Mouse (Mus musculus): ENCODE data around the gene Rasal1. TPM values are rescaled to one million over a fixed set of nuclear protein-coding genes. Genes with fewer than 3 reads are reported as not detected.
A peak's percentile ranks its signal among the peaks of the same experiment; 100 is the strongest.

The Rasal1 gene
- polyA plus RNA-seq, 1 experiment = 1.00 TPM

DNA sequence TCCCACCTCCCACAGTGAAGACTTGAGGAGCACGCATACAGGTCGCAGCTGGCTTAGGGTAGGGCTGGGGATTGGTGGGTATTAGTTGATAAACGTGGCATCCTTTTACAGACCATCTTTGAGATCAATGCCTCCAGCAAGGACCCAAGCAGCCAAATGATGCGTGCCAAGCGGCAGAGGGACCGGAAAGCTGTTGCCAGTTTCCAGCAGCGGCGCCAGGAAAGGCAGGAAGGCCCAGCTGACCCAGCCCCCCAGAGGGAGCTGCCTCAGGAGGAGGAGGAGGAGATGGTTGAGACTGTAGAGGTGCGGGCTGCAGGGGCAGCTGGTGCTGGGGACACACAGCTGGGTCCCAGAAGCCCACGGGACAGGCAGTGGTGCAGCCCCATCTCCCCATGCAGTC lies 24.2 kb upstream of the Rasal1 start:
- DNase-seq (ENCODE audit: low read depth) = no peak
- TF ChIP-seq POLR2A (IDR thresholded peaks at IDR 0.05; ENCODE audit: borderline replicate concordance, extremely low read depth, insufficient read depth, insufficient read length, poor library complexity, severe bottlenecking) (no peak), CTCF (IDR thresholded peaks at IDR 0.05; ENCODE audit: borderline replicate concordance, extremely low read depth, insufficient read depth, insufficient read length) (no peak)

DNA sequence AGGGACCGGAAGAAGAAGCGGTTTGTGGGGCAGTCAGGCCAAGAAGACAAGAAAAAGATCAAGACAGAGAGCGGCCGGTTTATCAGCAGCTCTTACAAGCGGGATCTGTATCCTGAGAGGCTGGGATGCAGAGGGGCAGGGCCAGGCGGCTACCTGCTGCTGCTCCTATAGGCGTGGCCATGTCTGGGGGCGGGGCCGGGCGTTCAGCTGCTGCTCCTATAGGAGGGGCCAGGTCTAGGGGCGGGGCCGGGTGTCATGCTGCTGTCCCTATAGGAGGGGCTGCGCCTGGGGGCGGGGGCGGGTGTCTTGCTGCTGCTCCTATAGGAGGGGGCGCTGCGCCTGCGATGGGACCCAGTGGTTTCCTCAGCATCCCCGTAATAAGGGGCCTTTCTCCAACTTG lies 22.2 kb upstream of the Rasal1 start:
- TF ChIP-seq CTCF (IDR thresholded peaks at IDR 0.05; ENCODE audit: borderline replicate concordance, extremely low read depth, insufficient read depth, insufficient read length) (no peak), POLR2A (IDR thresholded peaks at IDR 0.05; ENCODE audit: borderline replicate concordance, extremely low read depth, insufficient read depth, insufficient read length, poor library complexity, severe bottlenecking) (no peak)
- DNase-seq (ENCODE audit: low read depth) = peak; percentile 47

DNA sequence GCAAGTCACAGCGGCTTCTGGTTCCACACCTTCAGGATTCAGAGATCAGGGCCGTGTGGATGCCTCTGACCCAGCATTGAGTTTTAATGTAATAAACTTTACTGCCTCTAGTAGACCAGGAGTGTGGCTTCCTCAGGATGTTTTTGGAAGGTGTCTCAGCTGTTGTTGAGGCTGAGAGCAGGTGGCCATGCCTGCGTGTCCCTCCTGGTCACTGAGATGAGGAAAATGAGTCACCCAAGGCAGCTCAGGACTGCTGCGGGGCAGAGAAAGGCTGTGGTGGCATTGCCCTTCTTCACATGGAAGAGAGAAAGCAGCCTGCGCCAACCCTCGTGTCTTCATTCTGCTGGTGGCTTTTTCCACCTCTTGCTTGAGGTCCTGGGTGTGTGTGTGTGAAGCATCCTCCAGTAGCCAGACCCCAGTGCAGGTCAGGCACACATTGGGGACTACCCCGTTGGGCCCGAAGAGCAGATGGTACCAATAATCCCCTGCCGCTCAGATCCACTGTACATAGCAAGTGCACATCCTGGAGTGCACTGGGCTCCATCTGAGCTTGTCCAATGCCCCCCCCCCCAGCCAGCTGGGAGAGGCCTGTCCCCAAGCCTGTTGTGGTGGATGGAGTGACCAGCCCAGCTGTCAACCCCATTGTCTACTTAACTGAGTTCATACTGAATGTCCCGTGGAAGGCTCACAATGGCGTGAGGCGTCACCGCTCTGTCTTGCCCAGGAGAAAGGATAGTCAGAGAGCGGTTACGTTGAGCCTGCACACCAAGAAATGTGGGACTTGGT lies 20.9 kb upstream of the Rasal1 start:
- DNase-seq (ENCODE audit: low read depth) = no peak
- TF ChIP-seq POLR2A (IDR thresholded peaks at IDR 0.05; ENCODE audit: borderline replicate concordance, extremely low read depth, insufficient read depth, insufficient read length, poor library complexity, severe bottlenecking) (no peak), CTCF (IDR thresholded peaks at IDR 0.05; ENCODE audit: borderline replicate concordance, extremely low read depth, insufficient read depth, insufficient read length) (no peak)

DNA sequence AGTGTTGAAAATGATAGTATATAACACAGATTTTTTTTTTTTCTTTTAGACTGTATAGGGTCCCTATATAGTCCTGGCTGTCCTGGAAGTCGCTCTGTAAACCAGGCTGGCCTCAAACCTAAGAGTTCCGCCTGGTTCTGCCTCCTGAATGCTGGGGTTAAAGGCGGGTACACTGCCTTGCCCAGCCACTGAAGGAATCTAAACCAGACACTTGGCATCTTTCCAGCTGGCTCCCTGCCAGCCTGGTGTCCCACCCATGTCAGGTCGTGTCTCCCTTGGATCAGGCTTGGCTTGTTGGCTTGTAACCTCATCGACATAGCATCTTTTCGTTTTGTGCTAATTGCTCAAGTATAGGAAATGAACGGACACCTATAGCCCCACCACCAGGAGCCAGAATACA lies 20.0 kb upstream of the Rasal1 start:
- DNase-seq (ENCODE audit: low read depth) = peak; percentile 48
- no peak for TF ChIP-seq POLR2A (IDR thresholded peaks at IDR 0.05; ENCODE audit: borderline replicate concordance, extremely low read depth, insufficient read depth, insufficient read length, poor library complexity, severe bottlenecking)
- no peak for TF ChIP-seq CTCF (IDR thresholded peaks at IDR 0.05; ENCODE audit: borderline replicate concordance, extremely low read depth, insufficient read depth, insufficient read length)

DNA sequence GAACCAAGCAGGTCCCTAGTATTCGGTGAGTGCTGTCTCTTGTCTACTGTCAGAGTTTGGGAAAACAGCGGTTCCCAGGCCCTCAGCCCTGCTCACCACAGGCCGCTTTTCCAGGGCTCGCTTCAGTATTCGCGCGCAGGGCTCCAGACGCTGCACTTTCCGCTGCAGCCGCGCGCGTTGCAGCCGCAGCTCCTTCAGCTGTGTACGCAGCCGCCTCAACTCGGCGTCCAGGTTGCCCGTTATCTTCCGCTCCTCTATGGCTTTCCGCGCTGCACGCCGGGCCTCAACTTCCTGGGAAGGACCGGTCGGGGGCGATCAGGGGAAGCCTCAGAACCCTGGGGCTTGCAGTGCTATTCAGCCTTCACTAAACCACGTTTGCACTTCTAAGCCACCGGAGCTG lies 17.5 kb upstream of the Rasal1 start:
- DNase-seq (ENCODE audit: low read depth) = peak; percentile 42
- TF ChIP-seq CTCF (IDR thresholded peaks at IDR 0.05; ENCODE audit: borderline replicate concordance, extremely low read depth, insufficient read depth, insufficient read length) (no peak; the same call in 1 of the 2 replicates), POLR2A (IDR thresholded peaks at IDR 0.05; ENCODE audit: borderline replicate concordance, extremely low read depth, insufficient read depth, insufficient read length, poor library complexity, severe bottlenecking) (no peak)

DNA sequence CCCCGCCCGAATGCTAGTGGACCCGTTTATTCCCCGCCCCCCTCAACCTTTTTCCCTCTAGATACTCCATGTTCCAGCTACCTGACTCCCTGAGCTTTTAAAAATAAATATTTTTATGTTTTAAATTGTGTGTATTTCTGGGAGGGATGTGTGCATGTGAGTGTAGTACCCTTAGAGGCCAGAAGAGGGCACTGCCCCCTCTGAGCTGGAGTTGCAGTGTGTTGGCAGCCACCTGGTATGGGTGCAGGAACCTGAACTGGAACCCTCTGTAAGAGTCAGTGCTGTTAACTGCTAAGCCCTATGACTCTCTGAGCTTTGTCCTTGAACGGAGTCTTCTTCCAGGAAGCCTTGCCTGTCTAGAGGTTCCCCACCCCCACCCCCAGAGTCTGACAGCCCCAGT lies 16.7 kb upstream of the Rasal1 start:
- DNase-seq (ENCODE audit: low read depth) = no peak
- TF ChIP-seq CTCF (IDR thresholded peaks at IDR 0.05; ENCODE audit: borderline replicate concordance, extremely low read depth, insufficient read depth, insufficient read length) (peak; percentile 32; the same call in 1 of the 2 replicates), POLR2A (IDR thresholded peaks at IDR 0.05; ENCODE audit: borderline replicate concordance, extremely low read depth, insufficient read depth, insufficient read length, poor library complexity, severe bottlenecking) (no peak)

DNA sequence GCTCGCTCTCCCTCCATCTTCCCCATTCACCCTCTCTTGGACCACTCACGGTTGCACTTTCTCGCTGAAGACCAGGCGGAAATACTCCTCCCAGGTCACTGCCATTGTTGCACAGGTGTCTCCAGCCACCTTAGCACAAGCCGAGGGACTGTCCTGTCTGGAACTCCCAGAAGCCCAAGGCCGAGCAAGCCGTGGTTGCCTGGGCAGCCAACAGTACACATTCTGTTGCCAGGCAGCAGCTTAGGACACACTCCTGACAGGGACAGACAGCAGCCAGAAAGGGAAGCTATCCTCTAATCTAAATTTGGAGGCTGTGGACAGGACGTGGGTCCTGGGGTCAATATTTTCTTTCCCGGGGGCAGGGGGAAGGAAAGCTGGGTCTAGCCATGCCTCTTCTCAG lies 14.5 kb upstream of the Rasal1 start, which contains the start of gene Cfap73:
Gene Cfap73, minus strand, starts transcription at position 105 of the 400 bp plus-strand sequence.
- TF ChIP-seq CTCF (IDR thresholded peaks at IDR 0.05; ENCODE audit: borderline replicate concordance, extremely low read depth, insufficient read depth, insufficient read length) (no peak), POLR2A (IDR thresholded peaks at IDR 0.05; ENCODE audit: borderline replicate concordance, extremely low read depth, insufficient read depth, insufficient read length, poor library complexity, severe bottlenecking) (no peak)
- no peak for DNase-seq (ENCODE audit: low read depth)

DNA sequence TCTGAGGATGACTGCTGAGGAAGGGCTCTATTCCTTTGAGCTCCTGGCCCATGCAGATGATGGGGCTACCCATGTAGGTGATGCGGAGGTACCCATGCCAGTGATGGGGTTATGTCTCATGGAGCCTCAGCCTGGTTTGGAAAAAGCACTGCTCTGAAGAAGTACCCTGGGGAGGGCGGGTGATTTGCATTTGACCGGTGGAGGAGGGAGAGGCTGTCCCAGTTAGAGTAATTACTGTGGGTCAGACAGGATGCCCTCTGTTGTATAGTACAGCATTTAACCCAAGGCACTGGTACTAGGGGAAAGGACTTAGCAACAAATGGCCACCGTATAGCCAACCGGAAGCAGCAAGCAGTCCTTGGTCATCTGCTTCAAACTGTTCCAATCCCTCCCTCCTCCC lies 13.8 kb upstream of the Rasal1 start:
- DNase-seq (ENCODE audit: low read depth) = no peak
- TF ChIP-seq POLR2A (IDR thresholded peaks at IDR 0.05; ENCODE audit: borderline replicate concordance, extremely low read depth, insufficient read depth, insufficient read length, poor library complexity, severe bottlenecking) (no peak), CTCF (IDR thresholded peaks at IDR 0.05; ENCODE audit: borderline replicate concordance, extremely low read depth, insufficient read depth, insufficient read length) (no peak)

DNA sequence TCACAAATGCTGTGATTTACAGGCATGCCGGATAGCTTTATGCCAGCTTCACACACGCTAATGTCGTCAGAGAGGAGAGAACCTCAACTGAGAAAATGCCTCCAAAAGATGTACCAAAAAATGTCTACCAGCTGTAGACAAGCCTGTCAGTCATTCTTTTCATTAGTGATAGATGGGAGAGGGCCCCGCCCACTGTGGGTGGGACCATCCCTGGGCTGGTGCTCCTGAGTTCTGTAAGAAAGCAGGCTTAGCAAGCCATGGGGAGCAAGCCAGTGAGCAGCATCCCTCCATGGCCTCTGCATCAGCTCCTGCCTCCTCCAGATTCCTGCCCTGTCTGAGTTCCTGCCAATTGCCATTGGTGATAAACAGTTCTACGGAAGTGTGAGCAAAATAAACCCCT lies 13.0 kb upstream of the Rasal1 start:
- TF ChIP-seq CTCF (IDR thresholded peaks at IDR 0.05; ENCODE audit: borderline replicate concordance, extremely low read depth, insufficient read depth, insufficient read length) = no peak
- no peak for TF ChIP-seq POLR2A (IDR thresholded peaks at IDR 0.05; ENCODE audit: borderline replicate concordance, extremely low read depth, insufficient read depth, insufficient read length, poor library complexity, severe bottlenecking)
- no peak for DNase-seq (ENCODE audit: low read depth)

DNA sequence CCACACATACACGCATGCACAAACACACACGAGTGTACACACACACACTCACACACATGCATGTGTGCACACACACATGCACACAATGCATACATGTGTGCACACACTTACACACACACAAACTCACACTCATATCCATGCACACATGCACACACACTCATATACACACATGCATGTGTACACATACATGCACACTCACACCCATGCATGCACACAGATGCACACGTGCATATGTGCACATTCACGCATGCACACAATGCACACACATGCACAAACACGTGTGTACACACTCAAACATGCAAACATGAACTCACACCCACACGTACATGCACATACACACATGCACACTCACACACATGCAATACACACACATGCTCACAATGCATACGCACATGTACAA lies 8.5 kb upstream of the Rasal1 start:
- TF ChIP-seq CTCF (IDR thresholded peaks at IDR 0.05; ENCODE audit: borderline replicate concordance, extremely low read depth, insufficient read depth, insufficient read length) = no peak
- no peak for TF ChIP-seq POLR2A (IDR thresholded peaks at IDR 0.05; ENCODE audit: borderline replicate concordance, extremely low read depth, insufficient read depth, insufficient read length, poor library complexity, severe bottlenecking)
- DNase-seq (ENCODE audit: low read depth) = no peak

DNA sequence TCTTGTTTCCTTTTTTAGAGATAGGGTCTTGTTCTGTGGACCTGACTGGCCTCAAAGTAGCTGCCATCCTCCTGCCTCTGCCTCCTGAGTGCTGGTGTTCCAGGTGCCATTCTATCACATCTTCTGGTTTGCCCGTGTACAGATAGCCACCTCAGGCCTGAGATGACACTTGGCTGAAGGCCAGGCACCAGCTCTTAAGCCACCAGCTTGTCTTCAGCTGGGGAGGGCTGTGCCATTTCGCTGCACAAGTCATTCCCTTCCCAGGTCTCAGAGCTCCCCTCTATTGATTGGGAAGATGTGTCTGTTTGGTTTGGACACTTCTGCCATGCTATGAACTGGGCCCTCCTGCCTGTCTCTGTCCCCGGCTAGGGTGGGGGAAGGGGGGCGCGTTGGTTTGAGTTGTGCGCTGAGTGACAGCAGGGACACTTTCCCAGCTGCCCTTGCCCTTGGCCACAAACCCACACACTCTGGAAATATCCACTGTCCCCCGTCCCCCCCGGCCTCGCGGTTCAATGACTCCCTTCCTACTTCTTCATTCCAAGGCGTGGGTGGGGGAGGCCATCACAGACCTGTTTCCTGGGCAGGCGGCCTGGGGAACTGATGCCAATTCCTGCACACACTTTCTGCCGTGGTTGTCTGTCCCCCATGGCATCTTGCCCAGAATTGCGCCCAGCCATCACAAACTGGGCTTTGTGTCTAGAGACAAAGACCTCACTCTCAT lies 5.1 kb upstream of the Rasal1 start:
- TF ChIP-seq CTCF (IDR thresholded peaks at IDR 0.05; ENCODE audit: borderline replicate concordance, extremely low read depth, insufficient read depth, insufficient read length) (no peak), POLR2A (IDR thresholded peaks at IDR 0.05; ENCODE audit: borderline replicate concordance, extremely low read depth, insufficient read depth, insufficient read length, poor library complexity, severe bottlenecking) (no peak)
- DNase-seq (ENCODE audit: low read depth) = peak; percentile 53
